Mouse (Mus musculus): Measurements from ENCODE around the gene Vdr.

GRCm38 (mm10) chr15:97868985-97869384 lies 41.4 kb downstream of the Vdr start:
- TF ChIP-seq CTCF (IDR thresholded peaks at IDR 0.05; ENCODE audit: low read depth) (no peak), EP300 (IDR thresholded peaks at IDR 0.05; ENCODE audit: low read depth) (no peak)

Data from liver, embryonic 14.5 days (tissue).